Mouse (Mus musculus): ENCODE data around the gene Polr3b.

DNA sequence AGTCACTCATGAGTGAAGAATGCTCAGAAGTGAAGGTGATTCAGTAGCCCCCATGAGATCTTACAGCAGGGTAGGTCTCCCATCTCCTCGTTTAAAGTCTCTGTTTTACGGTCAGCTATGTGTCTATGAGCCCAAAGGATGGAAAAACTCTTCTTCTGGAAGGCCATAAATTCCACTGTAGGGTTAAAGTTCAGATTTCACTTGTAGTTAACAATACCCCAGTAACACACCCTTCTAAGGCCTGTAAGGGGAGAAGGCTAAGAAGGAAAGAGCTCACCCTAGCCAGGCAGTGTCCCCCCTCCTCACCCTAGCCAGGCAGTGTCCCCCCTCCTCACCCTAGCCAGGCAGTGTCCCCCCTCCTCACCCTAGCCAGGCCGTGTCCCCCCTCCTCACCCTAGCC is 69.6 kb downstream of the Polr3b start:
- TF ChIP-seq CTCF (IDR thresholded peaks at IDR 0.05; ENCODE audit: control insufficient read depth, insufficient read depth, low read length) (no peak), POLR2A (IDR thresholded peaks at IDR 0.05; ENCODE audit: borderline replicate concordance, control insufficient read depth, low read depth, low read length) (no peak)

Measured in bone marrow, adult 2 months (tissue).